Mouse (Mus musculus) gastrocnemius, adult 2 months (tissue): ENCODE results near the gene Ceacam9. TPM values are rescaled to one million over a fixed set of nuclear protein-coding genes. Genes with fewer than 3 reads are reported as not detected.
"Not testable (repeated sequence)": the region's sequence is repeated elsewhere in the genome, so short reads cannot be mapped to it uniquely, and the experiment has no call there.

Experiments
- DNase-seq: peaks from one replicate; pipeline ENCODE4 v3.0.0; 2022
- H3K27ac ChIP-seq: fragments of 200-600 bp; 2 replicates; pipeline ENCODE4 v1.8.1; 2022; ENCODE audit warnings: mild to moderate bottlenecking
- H3K4me3 ChIP-seq: fragments of 200-600 bp; 2 replicates; pipeline ENCODE4 v1.8.1; 2022; ENCODE audit warnings: mild to moderate bottlenecking, moderate library complexity
- CTCF ChIP-seq: fragments of 200-600 bp; IDR thresholded peaks from 2 replicates; pipeline ENCODE4 v1.8.1; 2022; ENCODE audit warnings: antibody characterized with exemption, mild to moderate bottlenecking, moderate library complexity
- intact Hi-C: fragments of 180-260 bp; cut with DNase I; formaldehyde crosslinking; loops from one replicate; pipeline ENCODE4 v1.15.1; 2025
- total RNA-seq, 2 experiments: library from RNA; stranded (reverse); gene quantifications; 2 replicates each; pipeline ENCODE4 v1.2.3; 2021

The Ceacam9 gene
- total RNA-seq, 2 experiments from 2014 or later, result not detected

GRCm38 (mm10) chr7:16728596-16729348 is 7.0 kb downstream of the Ceacam9 start:
- intact Hi-C loops, result loop anchor here (1.0 to 10.0 kb wide), 2 partner anchors 100 to 254 kb away; partner anchors contain the start of gene Npas1
- peak overlapping the region; percentile 58 for H3K27ac ChIP-seq

GRCm38 (mm10) chr7:16729563-16729962 is 7.8 kb downstream of the Ceacam9 start:
- not testable (repeated sequence) for H3K27ac ChIP-seq, DNase-seq
- intact Hi-C loops, result loop anchor here (10.0 kb wide), 1 partner anchor 255 kb away; the partner anchor contains the start of gene Npas1
- 0 out of 2 replicates have a peak overlapping the region, but pooled peaks have one; percentile 11 for H3K4me3 ChIP-seq

More at GRCm38 (mm10) chr7:16728596-16729348, 7.0 kb downstream of the Ceacam9 start:
- TF ChIP-seq CTCF, result peak; percentile 75
- peak overlapping the region; percentile 44 for H3K4me3 ChIP-seq
- DNase-seq, result peak; percentile 78

GRCm38 (mm10) chr7:16730791-16731190 is 9.1 kb downstream of the Ceacam9 start:
- intact Hi-C loops, result loop anchor here (5.0 kb wide), 1 partner anchor 33 kb away; no protein-coding TSS in a partner anchor
- DNase-seq, result no peak
- H3K4me3 ChIP-seq, result no peak overlapping the region
- no peak overlapping the region for H3K27ac ChIP-seq
- TF ChIP-seq CTCF, result no peak

GRCm38 (mm10) chr7:16731893-16732422 is 10.2 kb downstream of the Ceacam9 start:
- no peak for DNase-seq
- no peak for TF ChIP-seq CTCF
- Histone ChIP-seq H3K4me3 (no peak overlapping the region), H3K27ac (no peak overlapping the region)
- intact Hi-C loops, result loop anchor here (5.0 kb wide), 1 partner anchor 35 kb away; no protein-coding TSS in a partner anchor

- Histone ChIP-seq H3K27ac (peak overlapping the region; percentile 91), H3K4me3 (peak overlapping the region; percentile 89)
- intact Hi-C loops, result no loop called here
- DNase-seq, result no peak
- TF ChIP-seq CTCF, result no peak
Observed at GRCm38 (mm10) chr7:16737606-16738072, 15.9 kb downstream of the Ceacam9 start.

- no peak for TF ChIP-seq CTCF
- intact Hi-C loops, result no loop called here
- peak; percentile 97 for DNase-seq
- Histone ChIP-seq H3K4me3 (peak within 1 kb of the TSS; percentile 89), H3K27ac (peak within 1 kb of the TSS; percentile 91)
Observed at GRCm38 (mm10) chr7:16738073-16738696, 16.5 kb downstream of the Ceacam9 start, which contains the start of gene Ap2s1. Gene Ap2s1, plus strand, starts transcription at chr7:16738410.

- Histone ChIP-seq H3K27ac (peak overlapping the region; percentile 91), H3K4me3 (peak overlapping the region; percentile 89)
- TF ChIP-seq CTCF, result no peak
- intact Hi-C loops, result no loop called here
- DNase-seq, result no peak
Observed at GRCm38 (mm10) chr7:16739056-16739604, 17.4 kb downstream of the Ceacam9 start.

GRCm38 (mm10) chr7:16745373-16745772 is 23.6 kb downstream of the Ceacam9 start:
- Histone ChIP-seq H3K27ac (no peak overlapping the region), H3K4me3 (no peak overlapping the region)
- intact Hi-C loops, result no loop called here
- TF ChIP-seq CTCF, result no peak
- no peak for DNase-seq

- TF ChIP-seq CTCF, result peak; percentile 85
- intact Hi-C loops, result loop anchor here (1.0 to 2.0 kb wide), 2 partner anchors 63 to 111 kb away; no protein-coding TSS in a partner anchor
- DNase-seq, result peak; percentile 49
- H3K27ac ChIP-seq, result no peak overlapping the region; the same call in 1 of the 2 replicates
- H3K4me3 ChIP-seq, result no peak overlapping the region
Observed at GRCm38 (mm10) chr7:16746093-16746492, 24.4 kb downstream of the Ceacam9 start.

- Histone ChIP-seq H3K4me3 (no peak overlapping the region), H3K27ac (no peak overlapping the region)
- no peak for TF ChIP-seq CTCF
- no peak for DNase-seq
- intact Hi-C loops, result loop anchor here (2.0 kb wide), 1 partner anchor 109 kb away; no protein-coding TSS in a partner anchor
Observed at GRCm38 (mm10) chr7:16747656-16748055, 25.9 kb downstream of the Ceacam9 start.

GRCm38 (mm10) chr7:16752016-16752415 is 30.3 kb downstream of the Ceacam9 start:
- intact Hi-C loops, result no loop called here
- no peak for DNase-seq
- TF ChIP-seq CTCF, result no peak
- Histone ChIP-seq H3K27ac (no peak overlapping the region), H3K4me3 (no peak overlapping the region)

- TF ChIP-seq CTCF, result no peak
- intact Hi-C loops, result no loop called here
- peak; percentile 39 for DNase-seq
- Histone ChIP-seq H3K4me3 (no peak overlapping the region), H3K27ac (peak overlapping the region; percentile 53)
Observed at GRCm38 (mm10) chr7:16755362-16756017, 33.8 kb downstream of the Ceacam9 start.
